Mouse (Mus musculus): ENCODE data around the gene Slc9a3. TPM values are rescaled to one million over a fixed set of nuclear protein-coding genes. Genes with fewer than 3 reads are reported as not detected.

Gene Slc9a3
- polyA plus RNA-seq, 1 experiment = 0.01 TPM

GRCm38 (mm10) chr13:74218441-74218840 lies 97.2 kb downstream of the Slc9a3 start:
- TF ChIP-seq REST (IDR thresholded peaks at IDR 0.05; ENCODE audit: insufficient read depth, insufficient read length) = no peak
- no peak for TF ChIP-seq POLR2AphosphoS2 (IDR thresholded peaks at IDR 0.05; ENCODE audit: insufficient read length, low read depth)
- TF ChIP-seq SRF (IDR thresholded peaks at IDR 0.05; ENCODE audit: control insufficient read depth, insufficient read length, low read depth) = no peak
- no peak for TF ChIP-seq USF1 (IDR thresholded peaks at IDR 0.05; ENCODE audit: low read depth)
- no peak for TF ChIP-seq POLR2A (IDR thresholded peaks at IDR 0.05; ENCODE audit: insufficient read length, low read depth)
- no peak for TF ChIP-seq MAX (IDR thresholded peaks at IDR 0.05; ENCODE audit: low read depth)
- TF ChIP-seq MYOG (IDR thresholded peaks at IDR 0.05; ENCODE audit: control insufficient read depth in 1 of 3, insufficient read depth in 1 of 3, insufficient read length in 2 of 3, low read depth in 2 of 3) = no peak
- no peak for TF ChIP-seq E2F4 (IDR thresholded peaks at IDR 0.05; ENCODE audit: insufficient read depth)
- Histone ChIP-seq H3K4me2 (ENCODE audit: low read depth) (no peak overlapping the region), H3K79me2 (ENCODE audit: control insufficient read depth, insufficient read depth) (no peaks in the 10 kb centered on the region), H3K36me3 (ENCODE audit: control insufficient read depth, insufficient read depth) (no peaks in the 10 kb centered on the region), H3K4me3 (no peak overlapping the region), H3ac (ENCODE audit: control insufficient read depth, insufficient read length) (no peak overlapping the region), H3K27me3 (ENCODE audit: control insufficient read depth, insufficient read depth, insufficient read length) (no peaks in the 10 kb centered on the region)

Other genes starting within 250 kb of the Slc9a3 start
- 3.4 TPM for gene Trip13, start 183.7 kb upstream of the Slc9a3 start, polyA plus RNA-seq (2012; fragmentation: generic; extraction: Trizol)
- 15.8 TPM for gene Brd9, start 183.6 kb upstream of the Slc9a3 start, polyA plus RNA-seq (2012; fragmentation: generic; extraction: Trizol)
- not detected for gene Zdhhc11, start 157.6 kb upstream of the Slc9a3 start, polyA plus RNA-seq (2012; fragmentation: generic; extraction: Trizol)
- not detected for gene Tppp, start 112.0 kb upstream of the Slc9a3 start, polyA plus RNA-seq (2012; fragmentation: generic; extraction: Trizol)
- 0.72 TPM for gene Cep72, start 59.2 kb upstream of the Slc9a3 start, polyA plus RNA-seq (2012; fragmentation: generic; extraction: Trizol)
- gene Exoc3, start 87.3 kb downstream of the Slc9a3 start, polyA plus RNA-seq (2012; fragmentation: generic; extraction: Trizol) = 28.3 TPM
- gene Ahrr, start 170.9 kb downstream of the Slc9a3 start, polyA plus RNA-seq (2012; fragmentation: generic; extraction: Trizol) = 0.19 TPM
- gene Pdcd6, start 196.1 kb downstream of the Slc9a3 start, polyA plus RNA-seq (2012; fragmentation: generic; extraction: Trizol) = 94.7 TPM
- gene Sdha, start 228.8 kb downstream of the Slc9a3 start, polyA plus RNA-seq (2012; fragmentation: generic; extraction: Trizol) = 163 TPM
- gene Ccdc127, start 228.9 kb downstream of the Slc9a3 start, polyA plus RNA-seq (2012; fragmentation: generic; extraction: Trizol) = 28.9 TPM
- 0.24 TPM for gene Lrrc14b, start 242.5 kb downstream of the Slc9a3 start, polyA plus RNA-seq (2012; fragmentation: generic; extraction: Trizol)

Measured in myocyte (in vitro differentiated cells).